Mouse (Mus musculus) embryonic facial prominence, embryonic 13.5 days (tissue): ENCODE measurements around the gene Sh3gl2. TPM values are rescaled to one million over a fixed set of nuclear protein-coding genes. Genes with fewer than 3 reads are reported as not detected.

Experiments used
- ATAC-seq: fragments of 200-750 bp; cut with Nextera tagmentation; 2 replicates; pipeline ENCODE4 v1.8.0; 2017; ENCODE audit warnings: low read depth; ENCODE audit not compliant: insufficient number of reproducible peaks, insufficient read depth, low FRiP score, low TSS enrichment
- H3K27ac ChIP-seq: fragments of 300-500 bp; sonication (generic); 2 replicates; pipeline ENCODE4 v1.5.1; 2015; ENCODE audit warnings: moderate library complexity, mild to moderate bottlenecking, inconsistent platforms
- H3K27me3 ChIP-seq: fragments of 300-500 bp; sonication (generic); 2 replicates; pipeline ENCODE4 v1.6.1; 2015; ENCODE audit warnings: mild to moderate bottlenecking, inconsistent platforms
- H3K36me3 ChIP-seq: fragments of 300-500 bp; sonication (generic); 2 replicates; pipeline ENCODE4 v1.6.1; 2015; ENCODE audit warnings: mild to moderate bottlenecking, inconsistent platforms
- H3K4me1 ChIP-seq: fragments of 300-500 bp; sonication (generic); 2 replicates; pipeline ENCODE4 v1.6.1; 2015; ENCODE audit warnings: inconsistent platforms
- H3K4me2 ChIP-seq: fragments of 300-500 bp; sonication (generic); 2 replicates; pipeline ENCODE4 v1.6.1; 2015; ENCODE audit warnings: moderate library complexity, mild to moderate bottlenecking, inconsistent platforms
- H3K4me3 ChIP-seq: fragments of 300-500 bp; sonication (generic); 2 replicates; pipeline ENCODE4 v1.5.1; 2015; ENCODE audit warnings: mild to moderate bottlenecking, inconsistent platforms
- H3K9ac ChIP-seq: fragments of 300-500 bp; sonication (generic); 2 replicates; pipeline ENCODE4 v1.6.1; 2015; ENCODE audit warnings: mild to moderate bottlenecking, inconsistent platforms
- H3K9me3 ChIP-seq: fragments of 300-500 bp; sonication (generic); 2 replicates; pipeline ENCODE4 v1.6.1; 2016; ENCODE audit warnings: inconsistent platforms
- WGBS: fragments of 180-500 bp; shearing (Covaris S2); methylation state at CpG from one replicate; pipeline ENCODE4 v1.1.7; 2015; ENCODE audit warnings: mixed read lengths; 5-methylcytosine and 5-hydroxymethylcytosine counted together
- polyA plus RNA-seq: library from polyadenylated mRNA; unstranded; fragments of >200 nt; fragmentation: Nextera tagmentation; extraction: Ambion mirVana; gene quantifications from 2 replicates; pipeline ENCODE4 v1.2.1, GENCODE M21; 2015

Gene Sh3gl2
- polyA plus RNA-seq, 1 experiment from 2014 or later: 6.1 TPM

DNA sequence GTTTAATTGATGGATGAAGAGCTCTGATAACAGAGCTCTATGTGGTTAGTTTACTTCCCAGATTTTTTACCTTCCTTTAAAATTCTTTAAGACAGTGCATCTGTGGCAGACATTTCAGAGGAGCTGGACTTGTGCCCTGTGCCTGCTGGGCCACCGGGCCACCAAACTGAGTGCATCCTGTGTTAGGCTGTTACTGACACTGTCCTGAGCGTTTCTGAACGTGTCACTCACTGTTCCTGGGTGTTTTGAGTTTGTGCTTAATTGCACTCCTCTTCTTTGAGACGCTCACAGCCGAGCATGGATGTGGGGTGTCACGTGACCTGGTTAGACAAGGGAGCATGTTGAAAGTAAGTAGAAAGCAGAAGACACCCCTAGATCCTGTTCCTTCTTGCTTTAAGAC, 57.2 kb downstream of the Sh3gl2 start:
- ATAC-seq: no peak
- Histone ChIP-seq H3K9ac (no peak overlapping the region), H3K9me3 (no peaks in the 10 kb centered on the region), H3K4me1 (no peaks in the 10 kb centered on the region), H3K27me3 (no peaks in the 10 kb centered on the region), H3K36me3 (no peaks in the 10 kb centered on the region), H3K4me2 (no peak overlapping the region), H3K4me3 (no peak overlapping the region), H3K27ac (no peak overlapping the region)
- 47% methylated on average over 6 of the region's 6 CpGs for WGBS

GRCm38 (mm10) chr4:85262606-85263005, 57.7 kb downstream of the Sh3gl2 start:
- no peak for ATAC-seq
- Histone ChIP-seq H3K4me1 (no peaks in the 10 kb centered on the region), H3K27me3 (no peaks in the 10 kb centered on the region), H3K9me3 (no peaks in the 10 kb centered on the region), H3K4me3 (no peak overlapping the region), H3K27ac (no peak overlapping the region), H3K4me2 (no peak overlapping the region), H3K9ac (no peak overlapping the region), H3K36me3 (no peaks in the 10 kb centered on the region)
- WGBS: 89% methylated on average over 13 of the region's 13 CpGs

- Histone ChIP-seq H3K4me1 (no peaks in the 10 kb centered on the region), H3K4me3 (no peak overlapping the region), H3K4me2 (no peak overlapping the region), H3K36me3 (no peaks in the 10 kb centered on the region), H3K9ac (no peak overlapping the region), H3K27ac (no peak overlapping the region), H3K9me3 (no peaks in the 10 kb centered on the region), H3K27me3 (no peaks in the 10 kb centered on the region)
- 82% methylated on average over 2 of the region's 2 CpGs for WGBS
- no peak for ATAC-seq
These were observed 62.5 kb downstream of the Sh3gl2 start for GRCm38 (mm10) chr4:85267456-85267855.

GRCm38 (mm10) chr4:85272877-85273276, 68.0 kb downstream of the Sh3gl2 start:
- WGBS: 83% methylated on average over 4 of the region's 4 CpGs
- no peaks in the 10 kb centered on the region for H3K36me3 ChIP-seq
- no peaks in the 10 kb centered on the region for H3K4me1 ChIP-seq
- H3K4me3 ChIP-seq: no peak overlapping the region
- no peak overlapping the region for H3K9ac ChIP-seq
- no peaks in the 10 kb centered on the region for H3K27me3 ChIP-seq
- no peaks in the 10 kb centered on the region for H3K9me3 ChIP-seq
- no peak for ATAC-seq
- H3K27ac ChIP-seq: no peak overlapping the region
- H3K4me2 ChIP-seq: no peak overlapping the region

- WGBS: 78% methylated on average over 3 of the region's 3 CpGs
- H3K27me3 ChIP-seq: no peaks in the 10 kb centered on the region
- ATAC-seq: no peak
These were observed 68.5 kb downstream of the Sh3gl2 start for GRCm38 (mm10) chr4:85273452-85273851.

DNA sequence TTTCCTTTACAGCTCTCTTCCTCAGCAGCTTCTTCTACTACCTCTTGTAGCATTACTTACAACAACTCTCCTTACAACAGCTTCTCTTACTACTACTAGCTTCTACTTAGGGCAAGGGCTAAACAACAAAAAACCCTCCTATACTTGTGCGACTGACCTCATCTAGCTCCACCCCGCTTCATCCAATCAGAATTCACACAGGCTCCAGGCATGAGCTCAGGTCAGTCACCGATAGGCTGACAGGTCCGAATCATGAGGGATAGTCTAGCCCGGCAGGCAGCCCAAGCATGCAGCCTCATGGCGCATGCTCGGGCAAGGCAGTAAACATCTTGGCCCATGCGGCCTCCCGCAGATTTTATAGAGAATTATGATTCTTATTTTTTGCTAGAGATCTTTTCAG, 78.2 kb downstream of the Sh3gl2 start:
- Histone ChIP-seq H3K27me3 (no peaks in the 10 kb centered on the region), H3K4me2 (no peak overlapping the region), H3K9ac (no peak overlapping the region), H3K9me3 (no peaks in the 10 kb centered on the region), H3K4me3 (no peak overlapping the region), H3K4me1 (no peaks in the 10 kb centered on the region), H3K36me3 (no peaks in the 10 kb centered on the region), H3K27ac (no peak overlapping the region)
- no peak for ATAC-seq
- WGBS: 94% methylated on average over 9 of the region's 9 CpGs

More at GRCm38 (mm10) chr4:85273452-85273851, 68.5 kb downstream of the Sh3gl2 start:
- Histone ChIP-seq H3K4me3 (no peak overlapping the region), H3K9me3 (no peaks in the 10 kb centered on the region), H3K9ac (no peak overlapping the region), H3K4me2 (no peak overlapping the region), H3K27ac (no peak overlapping the region), H3K36me3 (no peaks in the 10 kb centered on the region), H3K4me1 (no peaks in the 10 kb centered on the region)

- Histone ChIP-seq H3K27me3 (no peaks in the 10 kb centered on the region), H3K36me3 (no peaks in the 10 kb centered on the region), H3K4me1 (no peaks in the 10 kb centered on the region), H3K27ac (no peak overlapping the region), H3K4me3 (no peak overlapping the region), H3K9ac (no peak overlapping the region), H3K9me3 (no peaks in the 10 kb centered on the region), H3K4me2 (no peak overlapping the region)
- ATAC-seq: no peak
- WGBS: 79% methylated on average over 1 of the region's 1 CpGs
These were observed 85.1 kb downstream of the Sh3gl2 start for GRCm38 (mm10) chr4:85289990-85290389.

- Histone ChIP-seq H3K9ac (no peak overlapping the region), H3K27ac (no peak overlapping the region), H3K4me2 (no peak overlapping the region), H3K4me3 (no peak overlapping the region), H3K36me3 (no peaks in the 10 kb centered on the region), H3K27me3 (no peaks in the 10 kb centered on the region), H3K4me1 (no peaks in the 10 kb centered on the region), H3K9me3 (no peaks in the 10 kb centered on the region)
- 88% methylated on average over 4 of the region's 4 CpGs for WGBS
- ATAC-seq: no peak
These were observed 86.4 kb downstream of the Sh3gl2 start for GRCm38 (mm10) chr4:85291296-85291695.

GRCm38 (mm10) chr4:85293368-85293767, 88.4 kb downstream of the Sh3gl2 start:
- no peak overlapping the region for H3K4me2 ChIP-seq
- H3K9ac ChIP-seq: no peak overlapping the region
- no peaks in the 10 kb centered on the region for H3K4me1 ChIP-seq
- WGBS: 63% methylated on average over 3 of the region's 3 CpGs
- no peaks in the 10 kb centered on the region for H3K27me3 ChIP-seq
- H3K27ac ChIP-seq: no peak overlapping the region
- H3K36me3 ChIP-seq: no peaks in the 10 kb centered on the region
- no peak overlapping the region for H3K4me3 ChIP-seq
- no peaks in the 10 kb centered on the region for H3K9me3 ChIP-seq
- ATAC-seq: no peak

GRCm38 (mm10) chr4:85300610-85301405, 95.9 kb downstream of the Sh3gl2 start:
- no peaks in the 10 kb centered on the region for H3K9me3 ChIP-seq
- no peak for ATAC-seq
- no peak overlapping the region for H3K27ac ChIP-seq
- no peak overlapping the region for H3K4me2 ChIP-seq
- H3K27me3 ChIP-seq: no peaks in the 10 kb centered on the region
- no peak overlapping the region for H3K4me3 ChIP-seq
- no peak overlapping the region for H3K9ac ChIP-seq
- H3K4me1 ChIP-seq: no peaks in the 10 kb centered on the region
- 80% methylated on average over 6 of the region's 6 CpGs for WGBS
- H3K36me3 ChIP-seq: no peaks in the 10 kb centered on the region

DNA sequence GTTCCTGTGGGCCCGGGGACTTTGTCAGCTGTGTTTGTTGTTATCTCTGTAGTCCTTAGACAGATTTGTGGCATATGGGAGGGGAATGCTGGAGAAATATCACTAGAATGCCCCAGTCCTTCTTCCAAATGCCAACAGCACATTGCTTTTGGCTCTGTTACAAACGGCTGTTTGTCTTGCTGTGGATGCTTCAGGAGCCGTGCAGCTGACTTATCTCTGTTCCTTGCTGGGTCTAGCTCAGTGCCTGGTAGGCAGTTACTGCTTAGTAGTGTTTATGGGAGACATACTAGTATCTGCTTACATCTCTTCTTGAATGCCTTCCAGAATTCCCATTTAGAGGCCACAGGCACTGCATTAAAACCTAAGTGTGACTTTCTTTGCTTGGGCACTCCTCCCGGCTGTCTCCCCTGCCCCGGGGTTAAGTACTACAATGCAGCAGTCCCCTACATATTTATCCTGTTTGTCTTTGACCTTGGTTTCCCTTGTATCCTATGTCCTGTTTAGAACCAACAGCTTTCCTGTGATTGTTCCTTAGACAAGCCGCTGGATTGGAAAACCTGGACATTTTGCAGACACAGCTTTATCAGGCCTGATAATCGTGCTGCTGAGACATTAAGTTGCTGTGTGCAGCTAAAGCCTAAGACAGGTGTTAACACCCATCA, 101.1 kb downstream of the Sh3gl2 start:
- no peak overlapping the region for H3K9ac ChIP-seq
- no peaks in the 10 kb centered on the region for H3K9me3 ChIP-seq
- H3K4me3 ChIP-seq: no peak overlapping the region
- H3K27me3 ChIP-seq: no peaks in the 10 kb centered on the region
- ATAC-seq: no peak
- no peaks in the 10 kb centered on the region for H3K36me3 ChIP-seq
- no peak overlapping the region for H3K27ac ChIP-seq
- 73% methylated on average over 7 of the region's 7 CpGs for WGBS
- H3K4me1 ChIP-seq: 0 out of 2 replicates have a peak, but pooled peaks cover 4% of the 10 kb centered on the region
- H3K4me2 ChIP-seq: no peak overlapping the region

DNA sequence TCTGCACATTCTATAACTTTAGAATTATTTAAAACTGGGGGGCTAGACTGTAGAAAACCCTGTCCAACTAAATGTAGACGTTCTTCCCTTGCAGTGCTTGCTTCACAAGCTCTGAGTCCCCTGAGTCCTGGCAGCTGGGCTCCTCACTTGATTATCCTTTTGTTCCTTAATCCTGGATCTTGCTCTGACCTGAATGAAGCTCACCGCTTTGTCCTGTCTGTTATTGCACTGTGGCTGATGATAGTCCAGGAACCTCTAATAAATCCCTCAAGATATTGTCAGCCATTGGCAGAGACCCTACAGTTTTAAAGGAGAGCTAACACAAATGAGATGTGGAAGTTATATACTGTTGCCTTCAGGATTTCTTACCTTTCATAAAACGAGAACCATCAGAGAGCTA, 114.2 kb downstream of the Sh3gl2 start:
- no peaks in the 10 kb centered on the region for H3K36me3 ChIP-seq
- no peak overlapping the region for H3K27ac ChIP-seq
- no peak overlapping the region for H3K4me2 ChIP-seq
- no peak overlapping the region for H3K4me3 ChIP-seq
- no peak for ATAC-seq
- WGBS: 50% methylated on average over 3 of the region's 3 CpGs
- H3K4me1 ChIP-seq: no peaks in the 10 kb centered on the region
- H3K9me3 ChIP-seq: no peaks in the 10 kb centered on the region
- no peaks in the 10 kb centered on the region for H3K27me3 ChIP-seq
- no peak overlapping the region for H3K9ac ChIP-seq
